Mouse (Mus musculus) mesoderm, embryonic 11.5 days (tissue): ENCODE measurements around the gene Arhgef38.

Experiments used
- DNase-seq: peaks from one replicate; pipeline ENCODE4 v3.0.0-alpha.2; 2012; ENCODE audit warnings: low read depth, low spot score

Arhgef38 gene

DNA sequence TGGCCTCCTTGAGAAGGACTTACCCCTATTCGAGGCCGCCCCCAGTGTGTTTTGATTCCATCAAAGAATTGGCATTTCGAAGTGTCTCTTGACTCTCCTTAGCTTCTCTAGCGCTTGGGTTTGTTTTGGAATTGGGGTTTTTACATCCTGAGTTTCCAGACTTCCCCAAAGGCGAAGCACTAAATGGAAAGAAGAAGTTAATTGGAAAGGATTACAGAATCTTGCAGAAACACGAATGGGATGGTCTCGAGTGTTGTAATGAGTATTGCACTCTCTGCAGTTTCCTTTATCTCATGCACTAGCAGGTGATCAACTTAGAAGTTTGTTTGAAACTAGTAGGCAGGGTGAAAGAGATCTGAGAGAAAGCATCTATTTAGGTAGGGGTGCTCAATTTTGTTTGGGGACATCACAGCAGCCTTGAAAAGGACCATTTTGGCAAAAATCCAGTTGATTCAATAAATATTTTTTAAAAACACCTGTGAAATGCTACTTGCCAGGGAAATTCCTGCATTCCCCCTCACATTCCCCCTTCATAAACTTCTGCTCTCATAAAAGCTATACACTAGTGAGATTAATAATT lies 142.4 kb downstream of the Arhgef38 start:
- no peak for DNase-seq

DNA sequence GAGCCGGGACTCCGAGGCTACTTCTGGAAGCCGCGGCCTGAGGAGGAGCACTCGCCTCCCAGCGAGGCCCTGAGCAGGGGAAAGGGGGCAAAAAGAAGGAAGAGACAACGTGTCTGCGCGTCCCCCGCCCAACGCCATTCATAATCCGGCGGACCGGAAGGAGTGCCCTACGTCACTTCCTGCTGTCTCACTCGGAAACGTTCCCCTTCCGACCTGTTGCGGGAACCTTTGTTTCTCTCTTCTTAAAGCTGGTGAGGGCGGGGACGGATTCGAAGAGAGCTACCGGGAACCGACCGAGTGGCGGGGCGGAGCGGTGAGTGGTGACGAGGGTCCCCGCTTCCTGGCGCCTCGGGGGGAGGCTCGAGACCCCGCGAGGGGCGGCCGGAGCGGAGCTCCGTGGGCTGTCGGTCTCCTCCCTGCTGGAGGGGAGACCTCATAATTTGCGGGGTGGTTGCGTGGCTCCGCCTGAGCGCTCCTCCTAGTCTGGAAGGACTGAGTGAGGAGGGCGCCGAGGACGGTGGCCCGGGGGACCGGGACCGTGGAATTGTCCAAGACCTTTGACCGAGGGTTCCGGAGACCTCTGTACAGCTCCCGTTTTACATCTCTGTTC lies 143.0 kb downstream of the Arhgef38 start, which contains the start of the genes Ints12 and Gstcd:
Ints12 (plus strand) TSS at position 177 of the 610 bp plus-strand sequence.
Gstcd (minus strand) TSS at position 370 of the 610 bp plus-strand sequence.
- peak; percentile 97 for DNase-seq

DNA sequence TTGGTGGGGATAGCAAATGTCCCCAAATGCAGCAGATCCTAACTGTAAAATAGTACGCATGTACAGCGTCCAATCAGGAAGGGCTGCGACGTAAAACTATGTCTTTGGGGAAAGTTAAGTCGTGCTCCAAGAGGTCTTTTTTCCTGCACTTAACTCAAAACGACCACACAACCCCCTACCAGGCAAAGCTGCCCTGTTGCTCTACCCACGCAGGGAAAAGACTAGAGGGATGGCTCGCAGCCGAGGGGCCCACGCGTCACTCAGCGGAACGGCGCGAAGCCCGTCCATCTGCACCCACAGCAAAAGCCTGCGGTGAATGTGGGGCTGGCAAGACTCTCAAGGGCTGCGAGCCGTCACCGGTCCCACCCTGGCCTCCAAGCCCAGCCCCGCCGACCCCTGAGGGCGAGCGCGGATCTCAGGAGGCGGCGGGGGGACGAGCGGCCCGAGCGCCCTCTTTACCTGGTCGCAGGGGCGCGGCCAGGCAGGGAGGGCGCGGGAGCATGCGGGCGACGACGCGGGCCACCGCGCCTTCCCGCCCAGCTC lies 143.6 kb downstream of the Arhgef38 start:
- no peak for DNase-seq

DNA sequence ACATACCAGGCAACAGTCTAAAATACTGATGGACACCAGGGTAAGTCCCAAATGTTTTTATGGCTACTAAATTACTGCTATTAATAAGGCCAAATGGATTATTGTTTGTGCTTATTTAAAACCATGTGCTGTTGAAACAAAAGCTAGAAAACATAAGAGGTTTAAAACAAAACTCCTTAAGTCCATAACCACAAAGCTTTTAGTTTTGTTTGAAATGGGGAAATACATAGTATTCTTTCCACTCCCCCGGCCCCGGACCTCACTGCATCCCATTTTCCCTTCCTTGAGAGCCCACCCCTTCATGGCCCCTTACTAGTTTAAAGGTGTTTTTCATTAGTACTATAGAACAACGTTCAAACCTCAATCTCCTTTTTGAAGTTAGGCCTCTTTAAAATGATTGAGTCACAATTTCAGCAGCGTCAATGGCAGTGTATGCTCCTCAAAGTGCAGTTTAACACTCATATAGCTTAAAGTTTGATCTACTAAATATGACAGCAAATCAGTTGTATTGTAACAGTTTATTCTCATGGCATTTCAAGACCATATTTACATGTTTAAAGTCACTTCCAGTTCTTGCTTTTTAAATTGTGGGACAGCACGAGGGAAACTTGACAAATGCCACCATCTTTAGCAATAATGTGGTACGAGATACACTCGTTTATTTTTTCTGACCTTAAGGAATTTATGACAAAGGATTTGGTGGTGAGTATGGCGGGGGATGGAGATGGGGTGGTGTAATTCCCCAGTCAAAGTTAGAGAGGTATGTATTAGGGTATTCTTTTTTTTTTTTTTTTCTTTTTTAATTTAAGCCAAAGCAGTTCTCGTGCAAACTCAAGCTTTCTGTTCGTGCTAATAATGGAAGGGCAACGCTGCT lies 144.3 kb downstream of the Arhgef38 start:
- peak; percentile 6 for DNase-seq

DNA sequence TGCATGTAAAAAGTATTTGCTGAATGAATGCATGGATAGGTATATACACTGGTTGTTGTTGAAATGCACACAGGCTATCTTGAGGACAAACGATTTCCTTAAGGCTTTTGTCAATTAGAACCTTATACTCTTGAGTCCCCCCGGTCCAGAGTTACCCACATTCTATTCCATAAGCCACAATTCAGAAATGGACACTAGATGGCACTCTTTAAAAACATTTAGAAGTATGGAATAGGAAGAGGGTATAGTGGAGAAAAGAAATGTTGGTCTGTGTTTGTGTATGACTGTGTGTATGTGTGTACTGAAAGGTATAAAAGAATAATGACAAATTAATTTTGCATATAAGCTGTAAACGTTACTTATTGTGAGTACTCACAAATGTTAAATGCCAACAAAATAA lies 148.9 kb downstream of the Arhgef38 start:
- peak; percentile 38 for DNase-seq

DNA sequence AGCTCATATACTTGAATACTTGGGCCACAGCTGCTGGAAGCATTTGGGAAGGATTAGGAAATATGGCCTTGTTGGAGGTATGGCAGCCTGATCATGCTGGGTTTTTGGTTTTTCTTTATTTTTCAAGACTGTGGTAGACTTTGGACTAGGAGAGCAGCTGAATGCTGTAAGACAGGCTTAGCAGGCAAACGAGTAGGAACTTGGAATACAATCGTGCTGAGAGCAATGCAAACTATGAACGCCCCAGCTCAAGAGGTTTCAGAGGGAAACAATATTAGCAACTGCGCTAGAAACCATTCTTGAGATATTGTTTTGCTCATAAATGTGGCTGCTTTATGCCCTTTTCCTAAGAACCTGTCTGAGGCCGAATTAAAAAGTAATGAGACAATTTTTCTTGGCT lies 152.0 kb downstream of the Arhgef38 start:
- no peak for DNase-seq

DNA sequence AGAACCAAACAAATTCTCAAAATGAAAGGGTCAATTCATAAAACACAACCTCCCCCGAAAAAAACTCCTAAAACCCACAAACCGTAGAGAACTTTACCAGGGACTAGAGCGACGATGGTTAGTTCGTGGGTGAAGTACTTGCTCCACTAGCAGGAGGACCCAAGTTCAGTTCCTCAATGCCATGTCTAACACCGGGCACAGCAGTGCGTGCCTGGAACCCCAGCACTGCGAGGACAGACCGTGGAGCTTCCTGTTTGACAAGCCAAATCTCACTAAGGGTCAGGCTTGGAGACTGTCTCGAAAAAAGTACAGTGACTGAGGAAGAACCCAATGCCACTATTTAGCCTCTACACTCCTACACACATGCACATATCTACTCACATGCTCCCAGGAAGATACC lies 159.2 kb downstream of the Arhgef38 start:
- DNase-seq: no peak
